Mouse (Mus musculus) myocyte (in vitro differentiated cells): ENCODE data around the gene 1700022I11Rik. TPM values are rescaled to one million over a fixed set of nuclear protein-coding genes. Genes with fewer than 3 reads are reported as not detected.

Experiments
- H3K27me3 ChIP-seq: one replicate; pipeline ENCODE4 v1.6.1; 2011; ENCODE audit not compliant: control insufficient read depth, insufficient read depth, insufficient read length
- H3K36me3 ChIP-seq: one replicate; pipeline ENCODE4 v1.6.1; 2011; ENCODE audit not compliant: control insufficient read depth, insufficient read depth
- H3K4me2 ChIP-seq: one replicate; pipeline ENCODE4 v1.6.1; 2011; ENCODE audit warnings: low read depth, control low read depth
- H3K4me3 ChIP-seq: one replicate; pipeline ENCODE4 v1.5.1; 2011; ENCODE audit warnings: mild to moderate bottlenecking, control low read depth, moderate library complexity
- H3K79me2 ChIP-seq: one replicate; pipeline ENCODE4 v1.6.1; 2011; ENCODE audit not compliant: control insufficient read depth, insufficient read depth
- H3ac ChIP-seq: one replicate; pipeline ENCODE4 v1.6.1; 2011; ENCODE audit not compliant: control insufficient read depth, insufficient read length
- CEBPB ChIP-seq: IDR thresholded peaks from 2 replicates; pipeline ENCODE4 v1.6.1; 2011; ENCODE audit warnings: mild to moderate bottlenecking, moderate library complexity; ENCODE audit not compliant: poor library complexity, insufficient read depth, severe bottlenecking
- E2F4 ChIP-seq: IDR thresholded peaks from one replicate; pipeline ENCODE4 v1.6.1; 2011; ENCODE audit warnings: mild to moderate bottlenecking, control low read depth, moderate library complexity; ENCODE audit not compliant: insufficient read depth
- MAX ChIP-seq: IDR thresholded peaks from one replicate; pipeline ENCODE4 v1.6.1; 2011; ENCODE audit warnings: low read depth, mild to moderate bottlenecking, control low read depth
- MYOD1 ChIP-seq, 3 experiments: IDR thresholded peaks; one replicate each; pipeline ENCODE4 v1.6.1; 2011; ENCODE audit warnings: control low read depth in 2 of 3, low read depth in 2 of 3, mild to moderate bottlenecking in 2 of 3, moderate library complexity in 1 of 3; ENCODE audit not compliant: insufficient read length in 2 of 3, control insufficient read depth in 1 of 3
- MYOG ChIP-seq, 3 experiments: IDR thresholded peaks; one replicate each; pipeline ENCODE4 v1.6.1; 2011; ENCODE audit warnings: control low read depth in 2 of 3, low read depth in 2 of 3, mild to moderate bottlenecking in 2 of 3; ENCODE audit not compliant: insufficient read length in 2 of 3, control insufficient read depth in 1 of 3, insufficient read depth in 1 of 3
- POLR2A ChIP-seq: IDR thresholded peaks from one replicate; pipeline ENCODE4 v1.6.1; 2011; ENCODE audit warnings: low read depth, mild to moderate bottlenecking, control low read depth, moderate library complexity; ENCODE audit not compliant: insufficient read length
- POLR2AphosphoS2 ChIP-seq: IDR thresholded peaks from one replicate; pipeline ENCODE4 v1.6.1; 2011; ENCODE audit warnings: low read depth, control low read depth; ENCODE audit not compliant: insufficient read length
- REST ChIP-seq: IDR thresholded peaks from one replicate; pipeline ENCODE4 v1.6.1; 2011; ENCODE audit warnings: mild to moderate bottlenecking, control low read depth, moderate library complexity; ENCODE audit not compliant: insufficient read depth, insufficient read length
- SRF ChIP-seq: IDR thresholded peaks from one replicate; pipeline ENCODE4 v1.6.1; 2011; ENCODE audit warnings: low read depth; ENCODE audit not compliant: control insufficient read depth, insufficient read length
- TCF12 ChIP-seq: IDR thresholded peaks from one replicate; pipeline ENCODE4 v1.6.1; 2011; ENCODE audit warnings: mild to moderate bottlenecking, control low read depth; ENCODE audit not compliant: poor library complexity, insufficient read depth, severe bottlenecking
- TCF3 ChIP-seq: IDR thresholded peaks from one replicate; pipeline ENCODE4 v1.6.1; 2011; ENCODE audit warnings: low read depth, control low read depth; ENCODE audit not compliant: insufficient read length
- USF1 ChIP-seq: IDR thresholded peaks from one replicate; pipeline ENCODE4 v1.6.1; 2011; ENCODE audit warnings: low read depth, mild to moderate bottlenecking, control low read depth, moderate library complexity
- polyA plus RNA-seq: library from polyadenylated mRNA; unstranded; fragments of >200 nt; fragmentation: generic; extraction: Trizol; gene quantifications from one replicate; pipeline ENCODE4 v1.2.1, GENCODE M21; 2012; ENCODE audit warnings: missing spikeins

The 1700022I11Rik gene
- polyA plus RNA-seq, 1 experiment = 0.76 TPM

- Histone ChIP-seq H3K4me3 (peak within 1 kb of the TSS; percentile 32), H3K4me2 (peak within 1 kb of the TSS; percentile 95), H3K36me3 (no peaks in the 10 kb centered on the region), H3K27me3 (no peaks in the 10 kb centered on the region), H3K79me2 (peaks cover 2% of the 10 kb centered on the region), H3ac (no peak within 1 kb of the TSS)
- TF ChIP-seq E2F4 (no peak), REST (no peak), POLR2AphosphoS2 (peak; percentile 82), POLR2A (peak; percentile 49), CEBPB (no peak), USF1 (no peak), MYOD1 (IDR thresholded peaks at IDR 0.05; ENCODE audit: control insufficient read depth in 1 of 3, insufficient read length in 2 of 3, low read depth in 2 of 3) (peak in 2 of 3 experiments; percentile 12 to 20)
Observed at GRCm38 (mm10) chr4:43025084-43025960, 55.9 kb downstream of the 1700022I11Rik start, which contains the start of gene Pigo. Pigo (minus strand) TSS chr4:43025819.

GRCm38 (mm10) chr4:43029121-43029520, 59.7 kb downstream of the 1700022I11Rik start:
- no peak for TF ChIP-seq SRF
- TF ChIP-seq POLR2AphosphoS2 = no peak
- TF ChIP-seq TCF12 = no peak
- TF ChIP-seq MAX = no peak
- no peak for TF ChIP-seq CEBPB
- no peak for TF ChIP-seq USF1
- TF ChIP-seq POLR2A = no peak
- TF ChIP-seq REST = no peak
- TF ChIP-seq MYOG (IDR thresholded peaks at IDR 0.05; ENCODE audit: control insufficient read depth in 1 of 3, insufficient read depth in 1 of 3, insufficient read length in 2 of 3, low read depth in 2 of 3) = no peak
- TF ChIP-seq MYOD1 (IDR thresholded peaks at IDR 0.05; ENCODE audit: control insufficient read depth in 1 of 3, insufficient read length in 2 of 3, low read depth in 2 of 3) = no peak
- TF ChIP-seq TCF3 = no peak
- TF ChIP-seq E2F4 = no peak
- H3K79me2 ChIP-seq = peaks cover 9% of the 10 kb centered on the region
- H3ac ChIP-seq = no peak overlapping the region
- H3K27me3 ChIP-seq = no peaks in the 10 kb centered on the region
- H3K36me3 ChIP-seq = peaks cover 6% of the 10 kb centered on the region
- H3K4me2 ChIP-seq = no peak overlapping the region
- no peak overlapping the region for H3K4me3 ChIP-seq

- Histone ChIP-seq H3K27me3 (no peaks in the 10 kb centered on the region), H3K4me3 (peak overlapping the region; percentile 67), H3K4me2 (peak overlapping the region; percentile 90), H3K36me3 (peaks cover 13% of the 10 kb centered on the region), H3ac (no peak overlapping the region), H3K79me2 (peaks cover 9% of the 10 kb centered on the region)
- TF ChIP-seq SRF = no peak
- no peak for TF ChIP-seq REST
- TF ChIP-seq MYOG (IDR thresholded peaks at IDR 0.05; ENCODE audit: control insufficient read depth in 1 of 3, insufficient read depth in 1 of 3, insufficient read length in 2 of 3, low read depth in 2 of 3) = no peak
- TF ChIP-seq MYOD1 (IDR thresholded peaks at IDR 0.05; ENCODE audit: control insufficient read depth in 1 of 3, insufficient read length in 2 of 3, low read depth in 2 of 3) = no peak
Observed at GRCm38 (mm10) chr4:43029749-43030148, 60.3 kb downstream of the 1700022I11Rik start.

GRCm38 (mm10) chr4:43030352-43030751, 60.9 kb downstream of the 1700022I11Rik start:
- peak overlapping the region; percentile 70 for H3ac ChIP-seq
- peaks cover 16% of the 10 kb centered on the region for H3K36me3 ChIP-seq
- H3K4me2 ChIP-seq = peak overlapping the region; percentile 90
- peak overlapping the region; percentile 67 for H3K4me3 ChIP-seq
- TF ChIP-seq MYOG (IDR thresholded peaks at IDR 0.05; ENCODE audit: control insufficient read depth in 1 of 3, insufficient read depth in 1 of 3, insufficient read length in 2 of 3, low read depth in 2 of 3) (no peak), CEBPB (no peak), POLR2A (no peak), E2F4 (no peak), MYOD1 (IDR thresholded peaks at IDR 0.05; ENCODE audit: control insufficient read depth in 1 of 3, insufficient read length in 2 of 3, low read depth in 2 of 3) (no peak), MAX (no peak), TCF3 (no peak), REST (no peak)
- peaks cover 9% of the 10 kb centered on the region for H3K79me2 ChIP-seq
- no peaks in the 10 kb centered on the region for H3K27me3 ChIP-seq

GRCm38 (mm10) chr4:43030780-43031230, 61.4 kb downstream of the 1700022I11Rik start:
- Histone ChIP-seq H3K36me3 (peaks cover 16% of the 10 kb centered on the region), H3K27me3 (no peaks in the 10 kb centered on the region), H3K4me3 (peak overlapping the region; percentile 67), H3K4me2 (peak overlapping the region; percentile 90), H3K79me2 (peaks cover 9% of the 10 kb centered on the region), H3ac (peak overlapping the region; percentile 70)
- TF ChIP-seq SRF = no peak
- no peak for TF ChIP-seq USF1
- TF ChIP-seq POLR2A = no peak
- no peak for TF ChIP-seq TCF12
- no peak for TF ChIP-seq MYOG (IDR thresholded peaks at IDR 0.05; ENCODE audit: control insufficient read depth in 1 of 3, insufficient read depth in 1 of 3, insufficient read length in 2 of 3, low read depth in 2 of 3)
- no peak for TF ChIP-seq CEBPB
- no peak for TF ChIP-seq MYOD1 (IDR thresholded peaks at IDR 0.05; ENCODE audit: control insufficient read depth in 1 of 3, insufficient read length in 2 of 3, low read depth in 2 of 3)
- no peak for TF ChIP-seq POLR2AphosphoS2
- TF ChIP-seq REST = no peak
- TF ChIP-seq E2F4 = no peak
- no peak for TF ChIP-seq TCF3
- no peak for TF ChIP-seq MAX
